ENCODE assay signal across 16 mouse cellular contexts in the genomic region with DNA sequence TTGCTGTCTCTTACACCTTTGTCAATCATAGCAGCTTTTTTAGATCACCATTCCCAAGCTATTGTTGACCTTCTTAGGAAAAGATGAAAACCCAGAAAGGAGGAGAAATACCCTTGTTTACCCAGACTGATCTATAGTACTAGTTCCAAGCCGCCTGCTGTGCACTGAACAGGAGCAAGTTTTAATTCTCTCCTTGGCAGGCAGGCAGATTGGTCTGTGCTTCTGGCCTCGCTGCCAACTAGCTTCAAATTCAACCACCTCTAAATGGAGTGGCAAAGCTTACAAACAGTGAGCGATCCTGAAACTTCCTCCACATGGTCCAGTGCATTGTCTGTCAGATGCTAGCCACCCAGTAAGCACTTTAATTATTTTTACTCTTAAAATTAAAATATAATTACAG.
DNase-seq lines count a peak whose midpoint lies in the region; ATAC-seq and TF ChIP-seq lines count a peak whose summit lies in the region.
"Had no signal": no experiment of that assay in that cellular context is flagged by ENCODE, and none has a peak within 500 bp of the region (broad histone marks: within the 10 kb centered on the region; RNA-seq: fewer than 3 reads in every experiment).

No protein-coding gene starts in this region.

- TF ChIP-seq CTCF in left cerebral cortex, adult 2 months (IDR thresholded peaks at IDR 0.05): no peak
- TF ChIP-seq CTCF in cerebellum, adult 2 months (IDR thresholded peaks at IDR 0.05; ENCODE audit: borderline replicate concordance, insufficient read depth, low read depth, low read length): no peak

- no peak overlapping the region for H3K4me3 ChIP-seq in left cerebral cortex, adult 2 months
- H3K4me3 ChIP-seq in cerebellum, adult 2 months (replicated peaks; ENCODE audit: insufficient read depth, low read depth, low read length): no peak overlapping the region
- H3K4me3 ChIP-seq: heart, embryonic 12.5 days; kidney, embryonic 15.5 days; limb, embryonic 15.5 days; midbrain, embryonic 13.5 days had no signal

- no peaks in the 10 kb centered on the region for H3K27me3 ChIP-seq in cerebellum, adult 2 months (ENCODE audit: control insufficient read depth, insufficient read depth, low read length)
- H3K27me3 ChIP-seq: heart, embryonic 12.5 days; kidney, embryonic 15.5 days; limb, embryonic 15.5 days; midbrain, embryonic 13.5 days had no signal

- peak; percentile 4 to 9 for DNase-seq in left cerebral cortex, adult 18-20 months (ENCODE audit: low spot score in 2 of 2)
- no peak for DNase-seq in left cerebral cortex, adult 2 months (ENCODE audit: extremely low spot score in 1 of 2, low spot score in 2 of 2)
- DNase-seq in cerebellum, adult 2 months: peak; percentile 83 to 95
- peak; percentile 25 to 30 for DNase-seq in layer of hippocampus, adult 8-10 months (ENCODE audit: low spot score in 2 of 2)
- DNase-seq in lung, postnatal 36 days: no peak
- DNase-seq in spleen, postnatal 4 days (ENCODE audit: low spot score in 2 of 2): no peak
- DNase-seq: adrenal gland, postnatal 14 days; heart, postnatal 36 days; lung, adult 2 months; thymus, adult 2 months had no signal

- intact Hi-C loops in left cerebral cortex, adult 2 months (cut with DNase I): no loop called here

- H3K27ac ChIP-seq in left cerebral cortex, adult 2 months: no peak overlapping the region
- no peak overlapping the region for H3K27ac ChIP-seq in cerebellum, adult 2 months (ENCODE audit: insufficient read depth, low read length)
- H3K27ac ChIP-seq: kidney, embryonic 15.5 days; limb, embryonic 15.5 days; macrophage; midbrain, embryonic 13.5 days had no signal

- peaks cover 10% of the 10 kb centered on the region for H3K4me1 ChIP-seq in cerebellum, adult 2 months (ENCODE audit: control insufficient read depth, insufficient read depth, low read length)
- H3K4me1 ChIP-seq: heart, embryonic 12.5 days; kidney, embryonic 15.5 days; limb, embryonic 15.5 days; midbrain, embryonic 13.5 days had no signal

- peak; percentile 74 for ATAC-seq in cerebellum, adult (ENCODE audit: insufficient number of reproducible peaks, low FRiP score, low TSS enrichment)
- ATAC-seq: midbrain, embryonic 13.5 days had no signal

- no peak for TF ChIP-seq POLR2A in cerebellum, adult 2 months (IDR thresholded peaks at IDR 0.05; ENCODE audit: borderline replicate concordance, insufficient read depth, low read length)

- WGBS in cerebellum, adult 2 months: 3% methylated on average over 3 of the region's 3 CpGs

Comparison
In these comparisons a context has a peak if more than half of its experiments do, and no peak if none do; other contexts are left out.
1. DNase-seq: peak in left cerebral cortex, adult 18-20 months (2 of 2), cerebellum, adult 2 months (2 of 2) and layer of hippocampus, adult 8-10 months (2 of 2); none in left cerebral cortex, adult 2 months (0 of 2), lung, postnatal 36 days (single experiment) and spleen, postnatal 4 days (0 of 2).